Mouse (Mus musculus): ENCODE measurements around the gene Gga1. TPM values are rescaled to one million over a fixed set of nuclear protein-coding genes. Genes with fewer than 3 reads are reported as not detected.

Gene Gga1
- polyA plus RNA-seq, 1 experiment from 2014 or later = 30.9 TPM

- ATAC-seq (ENCODE audit: insufficient number of reproducible peaks, low FRiP score, low TSS enrichment, low read depth) (no peak), DNase-seq (ENCODE audit: low spot score) (no peak)
- Histone ChIP-seq H3K9ac (ENCODE audit: low read length) (peak overlapping the region; percentile 86), H3K27ac (replicated peaks; ENCODE audit: low read depth, low read length) (no peak overlapping the region), H3K36me3 (ENCODE audit: control insufficient read depth, insufficient read depth, low read length) (peaks cover 5% of the 10 kb centered on the region; the same call in 1 of the 2 replicates), H3K4me1 (ENCODE audit: control insufficient read depth, insufficient read depth, low read length) (peaks cover 20% of the 10 kb centered on the region), H3K4me3 (ENCODE audit: low read depth, low read length) (peak overlapping the region; percentile 85), H3K4me2 (ENCODE audit: low read depth, severe bottlenecking) (peak overlapping the region; percentile 95), H3K9me3 (ENCODE audit: control insufficient read depth, low read length) (no peaks in the 10 kb centered on the region), H3K27me3 (ENCODE audit: control insufficient read depth, insufficient read depth, low read length) (no peaks in the 10 kb centered on the region)
- 52% methylated on average over 8 of the region's 8 CpGs for WGBS
Measured at GRCm38 (mm10) chr15:78914823-78915659, 38.1 kb downstream of the Gga1 start.

- DNase-seq (ENCODE audit: low spot score) (peak; percentile 74), ATAC-seq (ENCODE audit: insufficient number of reproducible peaks, low FRiP score, low TSS enrichment, low read depth) (no peak)
- Histone ChIP-seq H3K27me3 (ENCODE audit: control insufficient read depth, insufficient read depth, low read length) (no peaks in the 10 kb centered on the region), H3K4me2 (ENCODE audit: low read depth, severe bottlenecking) (peak overlapping the region; percentile 95), H3K4me3 (ENCODE audit: low read depth, low read length) (peak overlapping the region; percentile 85), H3K9me3 (ENCODE audit: control insufficient read depth, low read length) (no peaks in the 10 kb centered on the region), H3K36me3 (ENCODE audit: control insufficient read depth, insufficient read depth, low read length) (peaks cover 3% of the 10 kb centered on the region; the same call in 1 of the 2 replicates), H3K4me1 (ENCODE audit: control insufficient read depth, insufficient read depth, low read length) (peaks cover 20% of the 10 kb centered on the region), H3K9ac (ENCODE audit: low read length) (no peak overlapping the region), H3K27ac (replicated peaks; ENCODE audit: low read depth, low read length) (no peak overlapping the region)
- WGBS = 7% methylated on average over 8 of the region's 8 CpGs
Measured at GRCm38 (mm10) chr15:78915660-78916017, 38.6 kb downstream of the Gga1 start.

GRCm38 (mm10) chr15:78916052-78916826 lies 39.2 kb downstream of the Gga1 start:
- ATAC-seq (ENCODE audit: insufficient number of reproducible peaks, low FRiP score, low TSS enrichment, low read depth) (no peak), DNase-seq (ENCODE audit: low spot score) (no peak)
- H3K4me2 ChIP-seq (ENCODE audit: low read depth, severe bottlenecking) = peak overlapping the region; percentile 95
- no peaks in the 10 kb centered on the region for H3K27me3 ChIP-seq (ENCODE audit: control insufficient read depth, insufficient read depth, low read length)
- H3K4me1 ChIP-seq (ENCODE audit: control insufficient read depth, insufficient read depth, low read length) = peaks cover 20% of the 10 kb centered on the region
- no peaks in the 10 kb centered on the region for H3K9me3 ChIP-seq (ENCODE audit: control insufficient read depth, low read length)
- WGBS = 63% methylated on average over 12 of the region's 12 CpGs
- peaks cover 3% of the 10 kb centered on the region; the same call in 1 of the 2 replicates for H3K36me3 ChIP-seq (ENCODE audit: control insufficient read depth, insufficient read depth, low read length)
- H3K4me3 ChIP-seq (ENCODE audit: low read depth, low read length) = peak overlapping the region; percentile 85
- peak overlapping the region; percentile 45; the same call in 1 of the 2 replicates for H3K9ac ChIP-seq (ENCODE audit: low read length)
- H3K27ac ChIP-seq (replicated peaks; ENCODE audit: low read depth, low read length) = no peak overlapping the region

GRCm38 (mm10) chr15:78918126-78918525 lies 41.1 kb downstream of the Gga1 start:
- no peak overlapping the region for H3K9ac ChIP-seq (ENCODE audit: low read length)
- ATAC-seq (ENCODE audit: insufficient number of reproducible peaks, low FRiP score, low TSS enrichment, low read depth) (no peak), DNase-seq (ENCODE audit: low spot score) (no peak)
- H3K4me1 ChIP-seq (ENCODE audit: control insufficient read depth, insufficient read depth, low read length) = peaks cover 17% of the 10 kb centered on the region
- H3K27me3 ChIP-seq (ENCODE audit: control insufficient read depth, insufficient read depth, low read length) = no peaks in the 10 kb centered on the region
- no peaks in the 10 kb centered on the region for H3K9me3 ChIP-seq (ENCODE audit: control insufficient read depth, low read length)
- peaks cover 3% of the 10 kb centered on the region; the same call in 1 of the 2 replicates for H3K36me3 ChIP-seq (ENCODE audit: control insufficient read depth, insufficient read depth, low read length)
- H3K27ac ChIP-seq (replicated peaks; ENCODE audit: low read depth, low read length) = no peak overlapping the region
- H3K4me2 ChIP-seq (ENCODE audit: low read depth, severe bottlenecking) = no peak overlapping the region
- 92% methylated on average over 23 of the region's 23 CpGs for WGBS
- no peak overlapping the region for H3K4me3 ChIP-seq (ENCODE audit: low read depth, low read length)

- ATAC-seq (ENCODE audit: insufficient number of reproducible peaks, low FRiP score, low TSS enrichment, low read depth) = no peak
- Histone ChIP-seq H3K4me3 (ENCODE audit: low read depth, low read length) (no peak overlapping the region), H3K36me3 (ENCODE audit: control insufficient read depth, insufficient read depth, low read length) (peaks cover 3% of the 10 kb centered on the region; the same call in 1 of the 2 replicates), H3K9me3 (ENCODE audit: control insufficient read depth, low read length) (no peaks in the 10 kb centered on the region), H3K4me1 (ENCODE audit: control insufficient read depth, insufficient read depth, low read length) (peaks cover 18% of the 10 kb centered on the region), H3K4me2 (ENCODE audit: low read depth, severe bottlenecking) (no peak overlapping the region), H3K27ac (replicated peaks; ENCODE audit: low read depth, low read length) (no peak overlapping the region), H3K9ac (ENCODE audit: low read length) (no peak overlapping the region), H3K27me3 (ENCODE audit: control insufficient read depth, insufficient read depth, low read length) (no peaks in the 10 kb centered on the region)
- DNase-seq (ENCODE audit: low spot score) = no peak
- WGBS = 78% methylated on average over 12 of the region's 12 CpGs
Measured at GRCm38 (mm10) chr15:78919914-78920313, 42.9 kb downstream of the Gga1 start.

GRCm38 (mm10) chr15:78922700-78923099 lies 45.7 kb downstream of the Gga1 start:
- no peak overlapping the region for H3K9ac ChIP-seq (ENCODE audit: low read length)
- no peak overlapping the region for H3K4me3 ChIP-seq (ENCODE audit: low read depth, low read length)
- no peak overlapping the region for H3K27ac ChIP-seq (replicated peaks; ENCODE audit: low read depth, low read length)
- DNase-seq (ENCODE audit: low spot score) = no peak
- H3K4me1 ChIP-seq (ENCODE audit: control insufficient read depth, insufficient read depth, low read length) = peaks cover 18% of the 10 kb centered on the region
- no peaks in the 10 kb centered on the region for H3K9me3 ChIP-seq (ENCODE audit: control insufficient read depth, low read length)
- no peaks in the 10 kb centered on the region for H3K27me3 ChIP-seq (ENCODE audit: control insufficient read depth, insufficient read depth, low read length)
- H3K4me2 ChIP-seq (ENCODE audit: low read depth, severe bottlenecking) = no peak overlapping the region
- no peak for ATAC-seq (ENCODE audit: insufficient number of reproducible peaks, low FRiP score, low TSS enrichment, low read depth)
- H3K36me3 ChIP-seq (ENCODE audit: control insufficient read depth, insufficient read depth, low read length) = peaks cover 3% of the 10 kb centered on the region; the same call in 1 of the 2 replicates
- 90% methylated on average over 7 of the region's 7 CpGs for WGBS

- ATAC-seq (ENCODE audit: insufficient number of reproducible peaks, low FRiP score, low TSS enrichment, low read depth) (no peak), DNase-seq (ENCODE audit: low spot score) (no peak)
- H3K4me1 ChIP-seq (ENCODE audit: control insufficient read depth, insufficient read depth, low read length) = peaks cover 18% of the 10 kb centered on the region
- no peaks in the 10 kb centered on the region for H3K27me3 ChIP-seq (ENCODE audit: control insufficient read depth, insufficient read depth, low read length)
- 41% methylated on average over 6 of the region's 6 CpGs for WGBS
- H3K9me3 ChIP-seq (ENCODE audit: control insufficient read depth, low read length) = no peaks in the 10 kb centered on the region
- H3K9ac ChIP-seq (ENCODE audit: low read length) = peak overlapping the region; percentile 5; the same call in 1 of the 2 replicates
- no peak overlapping the region for H3K4me2 ChIP-seq (ENCODE audit: low read depth, severe bottlenecking)
- H3K36me3 ChIP-seq (ENCODE audit: control insufficient read depth, insufficient read depth, low read length) = no peaks in the 10 kb centered on the region
- H3K27ac ChIP-seq (replicated peaks; ENCODE audit: low read depth, low read length) = no peak overlapping the region
- H3K4me3 ChIP-seq (ENCODE audit: low read depth, low read length) = no peak overlapping the region
Measured at GRCm38 (mm10) chr15:78923585-78923984, 46.6 kb downstream of the Gga1 start.

- ATAC-seq (ENCODE audit: insufficient number of reproducible peaks, low FRiP score, low TSS enrichment, low read depth) (no peak), DNase-seq (ENCODE audit: low spot score) (no peak)
- Histone ChIP-seq H3K4me3 (ENCODE audit: low read depth, low read length) (no peak overlapping the region), H3K4me1 (ENCODE audit: control insufficient read depth, insufficient read depth, low read length) (peaks cover 18% of the 10 kb centered on the region), H3K9ac (ENCODE audit: low read length) (no peak overlapping the region), H3K9me3 (ENCODE audit: control insufficient read depth, low read length) (no peaks in the 10 kb centered on the region), H3K27me3 (ENCODE audit: control insufficient read depth, insufficient read depth, low read length) (no peaks in the 10 kb centered on the region), H3K36me3 (ENCODE audit: control insufficient read depth, insufficient read depth, low read length) (peaks cover 5% of the 10 kb centered on the region; the same call in 1 of the 2 replicates), H3K4me2 (ENCODE audit: low read depth, severe bottlenecking) (no peak overlapping the region), H3K27ac (replicated peaks; ENCODE audit: low read depth, low read length) (peak overlapping the region; percentile 83; the same call in 1 of the 2 replicates)
- 53% methylated on average over 8 of the region's 8 CpGs for WGBS
Measured at GRCm38 (mm10) chr15:78925129-78925528, 48.1 kb downstream of the Gga1 start.
